Mouse (Mus musculus) retina, postnatal 7 days (tissue): ENCODE results near the gene Ppp4c.

ENCODE experiments used
- DNase-seq: peaks from one replicate; pipeline ENCODE4 v3.0.0-alpha.2; 2012; ENCODE audit warnings: low read depth, low spot score

The Ppp4c gene

GRCm38 (mm10) chr7:126759050-126759671, 33.1 kb downstream of the Ppp4c start, which contains the start of gene Mapk3:
Mapk3 (plus strand) TSS chr7:126759601.
- peak; percentile 84 for DNase-seq

DNA sequence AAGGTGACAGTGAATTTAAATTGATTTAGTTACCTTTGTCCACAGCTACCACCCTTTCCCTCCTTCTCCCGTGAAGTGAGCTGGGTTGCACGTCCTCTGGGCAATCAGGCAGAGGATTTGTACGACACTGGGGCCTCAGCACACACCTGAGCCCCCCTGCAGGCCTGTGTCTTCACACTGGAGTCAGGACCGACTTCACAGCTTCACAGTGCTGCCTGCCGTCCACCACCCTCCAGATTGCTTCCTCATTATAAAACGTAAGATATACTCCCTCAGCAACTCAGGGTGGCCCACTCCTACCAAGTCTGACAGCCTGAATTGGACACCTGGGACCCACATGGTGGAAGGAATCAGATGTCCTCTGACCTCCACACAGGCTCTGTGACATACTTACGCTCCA, 33.8 kb downstream of the Ppp4c start:
- no peak for DNase-seq

GRCm38 (mm10) chr7:126754866-126755265, 37.4 kb downstream of the Ppp4c start:
- peak; percentile 68 for DNase-seq

- DNase-seq, result no peak
Observed at GRCm38 (mm10) chr7:126749582-126750343, 42.5 kb downstream of the Ppp4c start.

GRCm38 (mm10) chr7:126748824-126749223, 43.5 kb downstream of the Ppp4c start:
- no peak for DNase-seq

GRCm38 (mm10) chr7:126746798-126747197, 45.5 kb downstream of the Ppp4c start:
- no peak for DNase-seq

- DNase-seq, result no peak
Observed at GRCm38 (mm10) chr7:126746066-126746465, 46.2 kb downstream of the Ppp4c start.

DNA sequence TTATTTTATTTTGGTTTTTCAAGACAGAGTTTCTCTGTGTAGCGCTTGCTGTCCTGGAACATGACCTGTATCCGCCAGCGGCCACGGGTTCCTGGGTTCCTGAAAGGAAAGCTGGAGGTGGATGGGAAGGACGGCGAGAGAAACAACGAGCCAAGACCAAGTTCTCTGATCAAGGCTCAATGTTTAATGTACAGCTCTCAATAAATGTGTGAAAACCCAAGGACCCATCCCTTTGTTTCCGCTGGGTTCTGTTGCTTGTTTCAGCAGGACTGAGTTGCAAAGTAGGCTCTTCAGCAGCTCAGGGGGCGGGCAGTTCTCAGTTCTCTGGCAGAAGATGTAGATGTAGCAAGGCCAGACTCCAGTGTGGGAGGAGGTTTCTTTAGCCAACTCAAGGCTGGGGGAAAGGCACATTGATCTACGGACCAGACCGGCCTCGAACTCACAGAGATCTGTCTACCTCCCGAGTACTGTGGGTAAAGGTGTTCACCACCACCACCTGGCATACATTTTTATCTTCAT, 50.3 kb downstream of the Ppp4c start:
- no peak for DNase-seq

DNA sequence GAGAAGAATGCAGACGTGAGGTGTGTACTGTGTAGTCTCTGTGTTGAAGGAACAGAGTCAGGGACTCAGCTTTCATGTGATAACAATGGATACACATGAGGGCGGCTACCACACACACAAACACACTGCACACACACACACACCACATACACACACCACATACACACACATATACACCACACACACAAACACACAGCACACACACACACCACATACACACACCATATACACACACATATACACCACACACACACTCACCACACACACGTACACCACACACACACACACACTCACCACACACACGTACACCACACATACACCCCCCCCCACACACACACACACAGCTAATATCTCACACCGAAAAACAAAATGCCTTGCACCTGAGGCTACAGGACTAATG, 50.8 kb downstream of the Ppp4c start:
- no peak for DNase-seq

DNA sequence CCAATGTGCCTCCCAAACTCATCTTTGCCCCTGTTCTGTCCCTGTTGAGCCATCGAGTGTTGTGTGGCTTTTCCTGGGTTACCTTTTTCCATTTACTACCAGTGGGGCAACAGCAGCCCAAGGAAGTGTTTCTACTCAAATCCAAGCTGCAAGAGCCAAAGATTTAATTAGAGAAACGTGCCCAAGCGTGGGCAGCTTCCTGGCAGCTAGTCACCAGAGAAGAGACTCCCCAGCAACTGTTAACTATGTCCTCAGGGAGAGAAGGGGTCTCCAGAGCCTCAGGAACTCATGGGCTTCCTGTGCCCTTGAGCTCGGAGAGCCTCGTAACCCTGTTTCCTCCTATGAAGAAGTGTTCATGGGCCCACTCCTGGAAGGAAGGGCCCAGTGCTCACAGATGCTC, 51.3 kb downstream of the Ppp4c start:
- DNase-seq, result no peak

- no peak for DNase-seq
Observed at GRCm38 (mm10) chr7:126740132-126740735, 52.1 kb downstream of the Ppp4c start.

DNA sequence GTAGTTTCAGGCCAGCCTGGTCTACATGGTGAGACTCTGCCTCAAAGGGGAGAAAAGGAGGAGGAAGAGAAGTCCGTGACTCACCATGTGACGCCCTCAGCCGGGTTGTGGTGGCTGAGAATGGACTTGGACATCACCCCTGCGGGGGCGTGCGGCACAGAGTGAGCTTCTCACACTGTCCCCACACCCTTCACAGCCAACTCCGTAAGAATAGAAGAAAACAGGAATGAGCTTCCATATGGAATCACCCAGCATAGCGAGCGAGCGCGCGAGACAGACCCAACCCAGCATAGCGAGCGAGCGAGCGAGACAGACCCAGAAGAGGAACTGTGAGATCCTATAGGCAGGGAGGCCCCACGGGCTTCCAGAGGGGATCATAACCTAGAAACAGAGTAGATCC, 52.7 kb downstream of the Ppp4c start:
- DNase-seq, result no peak

DNA sequence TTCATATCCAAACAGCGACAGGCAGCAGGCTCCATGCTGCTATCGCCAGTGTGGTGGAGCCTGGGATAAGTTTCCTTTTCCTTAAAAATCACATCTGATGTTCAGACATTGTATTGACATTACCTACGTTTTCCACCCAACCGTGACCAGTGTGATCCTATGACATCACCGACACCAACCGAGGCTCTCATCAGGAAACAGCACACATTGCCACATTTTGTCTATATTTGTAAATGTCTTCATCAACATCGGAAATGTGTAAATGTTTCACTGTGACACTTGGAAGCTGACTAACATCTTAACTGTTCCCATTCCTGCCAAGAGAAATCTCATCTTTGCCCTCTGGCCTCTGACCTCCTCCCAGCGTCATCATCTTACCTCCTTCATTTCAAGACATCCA, 56.2 kb downstream of the Ppp4c start:
- DNase-seq, result no peak
